Mouse (Mus musculus): Measurements from ENCODE around the gene Rufy1.
A peak's percentile ranks its signal among the peaks of the same experiment; 100 is the strongest.
"Not testable (repeated sequence)": the region's sequence is repeated elsewhere in the genome, so short reads cannot be mapped to it uniquely, and the experiment has no call there.

The Rufy1 gene

DNA sequence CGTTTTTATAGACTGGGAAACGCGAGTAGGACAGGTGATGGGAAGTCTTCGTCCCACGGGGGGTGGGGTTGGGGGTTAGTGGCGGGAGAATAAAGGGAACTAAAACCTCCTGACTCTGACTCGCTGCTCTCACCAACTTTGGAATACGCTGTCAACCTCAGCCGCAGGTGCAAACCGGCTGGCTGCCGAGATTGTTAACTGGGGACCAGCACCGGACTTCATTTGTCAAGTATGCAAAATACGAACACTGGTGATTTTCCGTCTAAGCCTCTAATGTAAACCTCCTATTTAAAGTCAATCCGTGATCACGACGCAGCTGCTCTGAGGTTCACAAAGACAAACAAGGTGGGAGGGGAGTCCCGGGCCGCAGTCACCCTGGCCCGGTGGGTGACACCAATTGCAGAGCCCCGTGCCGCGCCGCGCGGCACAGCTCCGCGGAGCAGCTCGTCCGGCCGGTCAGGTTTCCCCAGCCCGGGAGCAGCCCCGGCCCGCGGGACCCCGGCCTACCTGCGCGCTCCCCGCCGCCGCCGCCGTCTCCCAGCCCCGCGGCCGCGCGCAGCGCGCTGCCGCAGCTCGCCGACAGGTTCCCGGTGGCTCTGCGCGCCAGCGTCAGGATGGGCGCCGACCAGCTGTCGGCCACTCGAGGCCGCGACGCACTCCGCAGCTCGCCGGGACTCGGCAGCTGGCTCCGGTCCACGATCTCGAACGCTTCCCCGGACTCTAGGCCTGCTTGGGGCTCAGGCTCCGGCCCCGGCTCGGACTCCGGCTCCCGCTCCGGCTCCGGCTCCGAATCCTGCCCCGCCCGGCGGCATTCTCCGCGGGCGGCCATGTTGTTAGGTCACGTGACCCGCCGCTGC lies at the start of gene Rufy1:
Gene Rufy1 (minus strand): TSS at position 849 of the 857 bp plus-strand sequence.
- DNase-seq: peak; percentile 87

DNA sequence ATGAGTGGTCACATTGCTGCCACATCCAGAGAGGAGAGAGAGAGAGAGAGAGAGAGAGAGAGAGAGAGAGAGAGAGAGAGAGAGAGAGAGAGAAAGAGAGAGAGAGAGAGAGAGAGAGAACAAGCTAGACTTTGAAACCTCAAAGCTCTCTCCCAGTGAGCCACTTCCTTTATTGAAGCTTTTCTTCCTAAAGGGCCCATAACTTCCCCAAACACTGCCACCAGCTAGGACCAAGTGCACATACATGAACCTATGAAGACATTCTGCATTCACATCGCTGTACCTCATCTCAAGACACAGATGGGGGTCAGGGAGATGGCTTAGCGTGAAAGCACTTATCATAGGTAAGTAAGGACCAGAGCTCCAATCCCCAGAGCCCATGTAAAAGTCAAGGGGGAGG lies 47.1 kb upstream of the Rufy1 start:
- no peak for DNase-seq

DNA sequence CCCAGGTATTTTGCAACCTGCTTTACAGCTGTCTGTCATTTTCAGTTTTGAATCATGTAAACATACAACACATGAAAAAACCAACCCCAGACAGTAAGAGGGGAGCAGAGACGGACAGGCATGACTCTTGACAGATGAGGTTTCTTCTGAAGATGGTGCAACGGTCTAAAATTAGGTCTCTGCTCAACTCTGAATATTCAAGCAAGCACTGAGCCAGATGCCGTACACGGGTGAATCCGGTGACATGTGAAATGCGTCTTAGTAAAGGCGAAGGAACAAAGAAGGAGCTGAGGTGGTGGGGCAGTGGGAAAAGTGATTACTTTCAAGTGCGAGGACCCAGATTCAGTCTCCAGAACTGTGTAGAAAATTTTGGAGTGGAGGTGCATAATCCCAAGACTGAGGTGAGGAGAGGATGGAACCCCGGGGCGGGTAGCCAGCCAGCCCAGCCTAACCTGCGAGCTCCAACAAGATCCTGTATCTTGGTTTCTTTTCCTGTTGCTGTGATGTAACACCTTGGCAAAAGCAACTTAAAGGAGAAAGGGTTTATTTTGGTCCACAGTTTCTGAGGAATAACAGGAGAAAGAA lies 46.7 kb upstream of the Rufy1 start:
- no peak for DNase-seq

DNA sequence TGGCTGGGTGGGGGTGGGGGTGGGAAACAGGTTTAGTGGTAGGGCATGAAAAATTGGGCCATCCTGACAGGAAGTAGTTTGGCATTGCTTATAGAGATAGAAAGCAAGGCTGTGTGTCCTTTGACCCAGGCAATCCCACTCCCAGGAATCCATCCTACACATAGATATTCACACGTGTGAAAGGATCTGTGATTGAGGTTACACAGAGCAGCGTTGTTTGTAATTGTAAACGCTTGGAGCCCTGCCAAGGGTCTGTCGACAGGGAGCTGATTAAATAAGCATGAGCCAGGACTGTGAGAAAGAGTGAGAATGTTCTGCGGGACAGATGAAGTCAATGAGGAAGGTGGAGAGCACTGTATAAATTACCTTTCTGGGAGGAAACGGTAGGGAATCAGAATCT lies 46.0 kb upstream of the Rufy1 start:
- DNase-seq: no peak

DNA sequence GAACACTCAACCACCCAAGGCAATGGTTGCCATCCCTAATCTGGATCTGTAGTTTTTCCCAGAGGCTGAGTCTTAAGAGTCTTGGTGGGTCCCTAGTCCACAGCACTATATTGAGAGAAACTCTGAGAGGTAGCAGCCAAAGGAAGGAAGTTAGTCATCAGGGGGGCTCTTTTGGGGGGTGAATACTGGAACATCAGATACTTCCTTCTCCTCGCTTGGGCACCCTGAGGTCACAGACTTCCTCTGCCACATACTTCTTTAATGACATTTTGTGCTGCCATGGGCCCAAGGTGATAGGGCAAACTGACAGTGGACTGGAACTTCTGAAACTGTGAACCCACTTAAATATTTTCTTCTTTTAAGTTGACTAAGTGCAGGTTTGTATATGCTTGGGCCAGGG lies 43.0 kb upstream of the Rufy1 start:
- no peak for DNase-seq

DNA sequence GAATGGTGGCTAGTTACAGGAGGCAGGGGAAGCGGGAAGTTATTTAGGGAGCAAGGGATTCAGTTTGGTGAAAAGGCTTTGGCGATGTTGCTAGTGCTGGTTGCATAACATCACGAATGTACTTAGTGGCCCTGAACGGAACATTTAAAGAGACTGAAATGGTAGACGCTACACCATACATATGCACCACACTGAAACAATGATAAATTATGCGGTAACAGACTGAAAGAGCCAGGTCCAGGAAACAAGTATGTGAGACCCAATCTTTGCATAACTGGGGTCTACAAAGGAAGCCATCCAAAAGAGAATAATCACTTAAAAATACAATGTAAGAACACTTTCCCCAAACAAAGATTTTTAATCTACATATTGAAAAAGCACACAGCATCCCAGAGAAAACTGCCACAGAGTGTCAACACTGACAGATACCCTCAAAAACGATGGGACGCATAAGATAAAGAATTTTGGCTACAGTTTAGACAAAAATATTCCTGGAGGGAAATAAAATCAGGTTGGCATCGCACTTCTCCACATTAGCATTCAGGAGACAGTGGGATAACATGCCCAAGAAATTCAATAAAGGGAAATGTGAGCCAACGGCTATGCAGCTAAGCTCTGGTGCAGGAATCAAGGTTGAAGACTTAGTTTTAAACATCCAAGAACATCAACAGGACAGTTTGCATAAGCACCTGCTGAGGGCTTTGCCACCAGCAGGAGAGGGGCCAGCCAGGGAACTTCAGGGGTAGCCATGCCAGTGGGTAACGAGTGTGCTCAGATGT lies 41.4 kb upstream of the Rufy1 start:
- no peak for DNase-seq

DNA sequence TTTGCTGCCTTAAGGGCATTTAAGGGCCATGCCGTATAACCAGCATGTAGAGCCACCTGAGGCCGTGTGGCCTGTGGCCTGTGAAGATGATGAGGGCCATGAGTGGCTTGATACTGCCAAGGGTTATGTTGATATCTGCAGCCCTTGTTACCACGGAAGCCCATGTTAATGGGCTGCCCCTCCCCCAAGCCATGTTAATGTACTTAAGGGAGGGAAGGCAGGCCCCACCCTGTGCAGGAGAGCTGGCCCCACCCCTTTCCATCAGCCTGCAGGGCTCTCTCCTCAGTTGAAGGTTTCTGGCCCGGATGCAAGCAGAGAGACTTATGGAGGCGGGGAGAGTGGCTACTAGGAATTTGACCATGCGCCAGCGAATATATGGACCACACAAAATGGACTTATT lies 30.6 kb upstream of the Rufy1 start:
- no peak for DNase-seq

DNA sequence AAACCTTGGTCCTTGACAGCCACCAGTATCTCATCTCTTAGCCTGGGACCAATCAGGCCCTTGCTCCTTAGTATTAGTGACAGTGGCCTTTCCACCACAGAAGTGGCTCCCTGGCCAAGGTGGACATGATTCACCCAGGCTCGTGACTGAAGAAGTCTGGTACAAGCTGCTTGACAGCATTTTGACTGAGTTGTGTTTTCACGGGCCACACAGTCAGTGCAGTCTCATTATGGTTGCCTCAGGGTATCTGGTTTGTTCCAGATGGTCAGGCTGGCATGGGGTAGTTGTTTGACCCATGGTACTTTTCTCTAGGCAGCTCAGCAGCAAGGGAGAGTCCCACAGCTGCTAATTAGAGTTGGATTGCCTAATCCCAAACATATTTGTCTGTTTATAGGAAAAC lies 28.3 kb upstream of the Rufy1 start:
- no peak for DNase-seq

DNA sequence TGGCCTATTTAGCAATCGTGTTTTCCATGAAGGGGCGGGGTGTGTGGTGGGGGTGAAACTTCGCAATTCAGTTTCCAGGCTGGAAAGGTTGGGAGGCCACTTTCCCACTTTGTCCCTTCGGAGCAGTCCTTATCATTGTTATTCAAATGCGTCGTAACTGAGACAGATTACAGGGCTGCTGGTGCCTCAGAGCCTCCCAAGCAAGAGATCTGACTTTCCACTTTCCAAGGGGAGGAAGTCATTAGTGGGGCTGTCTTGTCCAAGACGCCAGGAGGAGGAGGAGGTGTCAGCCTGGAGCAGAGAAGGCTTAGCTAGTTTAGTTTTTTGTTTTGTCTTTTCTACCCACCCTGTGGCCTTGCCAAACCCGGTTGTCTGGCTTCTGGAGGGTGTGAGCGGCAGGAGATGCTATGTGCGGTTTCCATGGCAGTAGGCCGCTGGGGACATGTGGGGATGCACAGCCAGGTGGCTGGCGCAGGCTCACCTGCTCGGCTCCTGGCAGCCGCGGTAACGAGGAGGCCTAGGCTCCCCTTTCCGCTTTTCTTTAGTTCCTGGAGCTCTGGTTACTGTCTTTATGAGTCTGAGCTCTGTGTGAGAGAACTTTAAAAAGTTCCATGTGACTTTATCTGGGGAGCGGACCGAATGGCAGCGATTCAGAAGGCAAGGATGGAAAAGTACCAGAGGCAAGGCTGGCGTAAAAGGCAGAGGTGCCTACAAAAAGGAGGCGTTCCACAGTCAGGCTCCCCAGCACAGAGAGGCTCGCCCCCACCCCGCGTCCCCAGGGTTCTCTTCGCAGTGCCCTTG lies 26.4 kb upstream of the Rufy1 start:
- DNase-seq: no peak

DNA sequence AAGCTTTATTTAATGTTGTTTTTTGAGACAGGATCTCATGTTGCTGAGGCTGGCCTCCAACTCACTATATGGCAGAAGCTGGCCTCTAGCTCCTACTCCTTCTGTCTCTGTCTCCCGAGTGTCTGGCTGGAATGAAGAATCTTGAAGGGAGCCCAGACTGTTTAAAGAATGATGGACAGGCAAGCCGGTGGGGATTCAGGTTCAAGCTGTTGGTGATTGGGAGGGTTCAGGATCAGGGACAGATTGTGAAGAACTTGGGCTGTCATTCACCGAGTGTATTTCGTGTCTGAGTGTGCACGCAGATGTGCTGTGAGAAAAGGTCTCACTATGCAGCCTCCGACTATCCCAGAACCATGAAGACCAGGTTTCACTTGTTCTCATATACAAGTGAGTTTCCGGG lies 25.5 kb upstream of the Rufy1 start:
- DNase-seq: no peak

DNA sequence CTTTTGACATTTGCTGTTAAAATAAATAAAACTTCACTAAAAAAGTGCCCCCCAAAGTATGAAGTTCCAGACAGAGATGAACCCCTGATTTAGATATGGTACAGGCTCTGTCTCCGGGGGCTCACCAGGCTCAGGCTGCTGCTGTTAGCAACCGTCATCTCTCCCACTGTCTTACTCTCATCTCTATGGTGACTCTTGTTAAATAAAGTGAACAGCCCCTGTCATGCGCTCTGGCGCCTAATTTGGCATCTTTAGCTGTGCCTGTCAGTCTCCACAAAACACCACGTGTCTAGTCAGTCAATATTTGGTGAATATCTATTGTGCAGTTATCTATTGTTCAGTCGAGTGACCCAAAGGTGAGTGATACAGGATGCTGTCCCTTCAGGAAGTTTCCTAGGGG lies 24.0 kb upstream of the Rufy1 start:
- no peak for DNase-seq

DNA sequence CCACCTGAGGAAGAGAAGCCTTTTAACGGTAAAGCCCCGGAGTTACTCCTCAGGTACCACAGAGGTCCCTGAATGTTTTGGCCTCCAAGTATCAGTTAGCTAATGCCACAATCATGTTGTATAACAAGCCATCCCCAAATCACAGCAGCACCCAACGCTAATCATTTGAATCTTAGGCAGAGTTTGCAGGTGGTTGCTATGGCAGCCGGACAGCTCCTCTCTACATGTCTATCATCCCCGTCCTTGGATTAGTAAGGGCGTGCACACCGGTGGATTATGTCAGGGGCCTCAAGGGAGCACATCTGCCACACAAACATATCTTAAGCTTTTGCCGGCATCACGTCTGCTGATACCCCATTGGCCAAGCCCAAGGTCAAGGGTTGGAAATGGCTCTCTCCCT lies 19.3 kb upstream of the Rufy1 start:
- DNase-seq: no peak

DNA sequence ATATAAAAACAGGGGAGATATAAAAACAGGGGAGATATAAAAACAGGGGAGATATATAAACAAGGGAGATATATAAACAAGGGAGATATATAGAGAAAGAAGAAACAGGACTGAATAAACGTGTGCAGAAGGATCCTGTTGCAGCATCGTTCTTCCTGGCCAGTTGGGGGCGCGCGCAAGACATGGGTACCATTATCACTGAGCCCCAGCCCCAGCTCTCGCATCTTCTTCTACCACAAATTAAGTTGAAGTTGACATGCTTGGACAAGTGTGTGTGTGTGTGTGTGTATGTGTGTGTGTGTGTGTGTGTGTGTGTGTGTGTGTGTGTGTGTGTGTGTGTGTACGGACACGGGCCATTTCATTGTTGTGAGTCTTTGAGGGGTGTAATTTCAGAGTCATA lies 17.2 kb upstream of the Rufy1 start:
- not testable (repeated sequence) for DNase-seq

DNA sequence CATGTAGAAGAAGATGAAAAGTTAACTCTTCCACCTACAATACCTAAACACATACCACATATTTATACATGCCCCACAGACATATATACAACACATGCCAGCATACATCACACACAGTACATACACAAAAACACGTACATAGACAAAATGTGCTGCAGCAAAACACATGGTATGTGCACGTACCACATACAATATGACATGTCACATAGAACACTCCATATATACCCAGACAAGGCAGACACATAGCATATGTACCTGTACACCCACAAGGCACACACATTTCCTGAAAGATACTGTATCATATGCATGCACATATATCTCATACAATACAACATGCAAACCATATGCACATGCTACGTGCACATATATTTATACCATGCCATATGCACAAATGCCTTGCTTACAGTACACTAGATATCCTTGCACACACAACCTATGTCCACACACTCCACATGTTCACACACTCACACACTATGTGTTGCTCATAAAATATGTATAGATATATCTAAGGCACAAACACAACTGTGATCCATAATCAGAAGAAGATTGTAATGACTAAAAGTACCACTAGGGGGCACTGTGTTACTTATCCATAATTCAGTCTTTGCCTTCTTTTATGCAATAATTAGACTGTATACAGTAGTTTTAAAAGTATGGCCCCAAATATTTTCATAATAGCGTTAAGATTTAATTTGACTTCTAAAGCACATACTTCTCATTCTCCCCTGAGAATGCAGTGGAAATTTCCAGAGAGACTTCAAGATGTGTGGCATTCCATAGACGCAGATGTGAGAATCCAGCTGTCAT lies 12.5 kb upstream of the Rufy1 start:
- no peak for DNase-seq

DNA sequence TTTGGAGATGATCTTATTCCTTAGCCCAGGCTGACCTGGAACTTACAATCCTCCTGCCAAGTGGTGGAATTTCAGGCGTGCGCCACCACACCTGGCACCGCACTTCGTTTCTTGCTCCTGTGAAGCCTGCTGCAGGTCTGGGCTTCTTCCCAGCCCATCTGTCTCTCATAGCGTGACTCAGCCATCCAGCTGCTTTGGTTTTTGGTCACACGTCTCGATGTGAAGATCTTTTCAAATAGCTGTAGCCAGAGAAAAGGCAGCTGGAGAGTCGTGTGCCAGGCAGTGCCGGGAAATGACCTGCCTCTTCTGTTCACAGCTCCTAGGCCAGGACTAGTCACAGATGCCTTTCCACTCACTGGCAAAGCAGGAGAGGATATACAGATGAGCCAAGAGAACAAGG lies 10.7 kb upstream of the Rufy1 start:
- DNase-seq: no peak

DNA sequence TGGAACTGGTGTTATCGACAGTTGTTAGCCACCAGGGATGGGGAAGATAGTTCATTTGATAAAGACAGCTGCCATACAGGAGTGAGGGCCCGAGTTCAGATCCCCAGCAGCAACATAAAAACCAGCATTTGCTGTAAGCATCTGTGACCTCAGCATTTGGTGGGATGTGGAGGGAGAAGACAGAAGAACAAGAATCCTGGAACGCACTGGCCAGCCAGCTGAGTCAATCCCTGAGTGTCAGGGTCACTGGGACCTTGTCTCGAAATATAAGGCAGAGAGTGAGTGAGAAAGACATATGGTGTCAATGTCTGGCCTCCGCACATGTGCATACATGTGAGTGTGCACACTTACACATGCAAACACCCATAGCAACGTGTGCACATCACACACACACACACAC lies 9.8 kb upstream of the Rufy1 start:
- DNase-seq: no peak

DNA sequence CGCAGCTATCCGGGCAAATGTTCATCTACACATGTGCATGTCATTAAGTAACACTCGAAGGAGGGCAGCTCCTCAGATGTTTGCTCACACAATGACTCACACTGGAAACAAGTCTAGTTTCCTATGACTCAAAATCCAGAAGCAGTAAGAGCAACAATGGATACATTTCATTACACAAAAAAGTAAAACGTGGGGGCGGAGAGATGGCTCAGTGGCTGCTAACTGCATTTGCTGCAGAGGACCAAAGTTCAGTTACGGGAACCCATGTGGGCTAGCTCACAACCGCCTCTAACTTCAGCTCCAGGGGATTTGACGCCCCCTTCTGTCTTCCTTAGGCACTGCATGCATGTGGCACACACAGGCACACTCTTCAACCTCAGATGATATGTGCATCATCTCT lies 8.9 kb upstream of the Rufy1 start:
- no peak for DNase-seq

DNA sequence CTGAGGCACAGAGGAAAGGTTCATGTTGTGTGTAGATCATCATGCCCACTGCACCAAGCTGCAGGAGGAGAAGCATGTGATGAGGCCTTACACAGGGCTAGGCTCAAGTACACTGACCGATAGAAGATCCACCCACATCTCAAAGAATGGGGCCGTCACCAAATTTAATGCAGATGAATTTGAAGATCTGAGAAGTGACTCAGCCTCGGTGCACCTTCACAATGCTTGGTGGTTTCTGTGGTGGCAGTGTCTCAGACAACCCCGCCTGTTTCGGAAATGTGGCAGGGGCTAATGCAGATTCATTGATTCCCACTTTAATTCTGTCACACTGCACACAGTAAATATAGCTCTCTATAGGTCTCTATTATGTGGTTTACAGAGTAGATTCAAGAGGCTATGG lies 2.0 kb upstream of the Rufy1 start:
- DNase-seq: no peak

DNA sequence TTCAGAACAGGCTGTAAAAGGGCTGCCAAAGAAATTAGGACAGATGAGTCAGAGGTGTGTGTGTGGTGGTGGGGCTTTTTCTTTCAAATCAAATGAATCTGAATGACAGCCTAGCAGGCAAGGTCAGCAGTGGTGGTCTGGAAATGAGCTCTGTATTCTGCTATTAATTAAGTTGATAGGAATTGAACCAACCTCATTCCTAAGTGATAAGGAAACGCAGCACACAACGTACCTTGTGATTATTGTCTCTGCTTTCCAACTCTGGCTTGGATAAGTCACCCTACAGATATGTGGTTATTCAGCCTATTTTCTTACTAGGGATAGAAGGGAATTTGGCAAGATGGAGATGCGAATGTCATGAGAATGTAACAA lies 1.1 kb upstream of the Rufy1 start:
- no peak for DNase-seq

DNA sequence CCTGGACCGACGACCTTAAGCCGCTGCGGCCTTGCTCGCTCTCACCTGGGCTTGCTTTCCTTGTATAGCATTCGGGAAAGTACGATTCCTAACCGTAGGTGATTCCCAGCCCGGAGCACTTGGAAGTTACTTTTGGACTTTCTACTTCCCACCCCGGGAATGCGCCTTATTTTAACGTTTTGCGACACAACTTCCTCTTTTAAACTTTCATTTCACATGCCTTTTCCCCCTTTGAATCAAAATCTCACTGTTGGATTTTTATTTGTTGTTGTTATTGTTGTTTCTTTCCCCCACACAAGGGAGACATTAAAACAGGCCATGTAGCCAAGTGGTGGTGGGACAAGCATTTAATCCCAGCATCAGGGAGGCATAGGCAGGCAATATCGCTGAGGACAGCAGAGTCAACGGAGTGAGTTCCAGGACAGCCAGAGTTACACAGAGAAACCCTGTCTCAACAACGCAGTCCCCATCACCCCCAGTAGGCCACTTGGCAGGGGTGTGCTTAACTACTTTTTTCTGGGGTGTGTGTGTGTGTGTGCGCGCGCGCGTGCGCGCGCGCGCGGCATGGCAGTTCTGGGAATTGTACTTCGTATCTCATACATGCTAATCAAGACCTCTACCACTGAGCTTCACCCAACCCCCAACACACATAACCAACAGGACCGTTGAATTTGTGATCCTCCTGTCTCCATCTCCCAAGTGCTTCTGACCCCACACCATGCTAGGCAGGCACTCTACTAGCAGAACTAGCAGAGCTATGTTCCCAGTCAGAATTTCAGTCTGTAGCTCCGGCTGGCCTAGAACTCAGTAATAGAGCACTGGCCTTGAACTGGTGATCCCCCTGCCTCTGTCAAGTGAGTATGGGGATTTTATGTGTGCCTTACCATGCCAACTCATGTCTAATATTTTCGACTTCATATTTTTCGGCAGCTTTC lies 476 bp upstream of the Rufy1 start:
- no peak for DNase-seq

DNA sequence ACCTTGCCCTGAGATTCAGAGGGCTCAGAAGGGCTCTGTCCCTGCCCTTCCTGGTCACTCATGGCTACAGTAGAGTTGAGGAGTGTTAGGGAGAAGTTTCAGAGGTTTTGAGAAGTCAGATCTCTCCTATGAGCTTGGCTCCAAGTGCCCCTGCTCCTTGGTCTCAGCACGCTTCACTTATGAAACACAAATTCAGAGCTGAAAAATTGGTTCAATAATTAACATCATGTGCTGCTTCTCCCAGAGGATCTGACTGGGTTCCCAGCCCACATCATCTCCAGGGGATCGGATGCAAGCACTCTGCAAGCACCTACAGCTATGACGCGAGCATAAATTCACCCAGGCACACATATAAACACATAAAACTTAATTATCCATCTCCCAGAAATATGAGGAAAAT lies 4.9 kb downstream of the Rufy1 start:
- no peak for DNase-seq

Data from cerebellum, adult 11-12 months (tissue).